Comparison of ENCODE assay signal across 9 mouse cellular contexts in genomic region chr11:88148015-88148637, GRCm38 (mm10). TPM values are rescaled to one million over a fixed set of nuclear protein-coding genes. Genes with fewer than 3 reads are reported as not detected.
DNase-seq lines count a peak whose midpoint lies in the region; ATAC-seq and TF ChIP-seq lines count a peak whose summit lies in the region.
"Had no signal": no experiment of that assay in that cellular context is flagged by ENCODE, and none has a peak within 500 bp of the region (broad histone marks: within the 10 kb centered on the region; RNA-seq: fewer than 3 reads in every experiment).

No protein-coding gene starts in this region.

- WGBS in heart, embryonic 10.5 days, result 43% methylated on average over 7 of the region's 7 CpGs
- WGBS in limb, embryonic 14.5 days, result 28% methylated on average over 7 of the region's 7 CpGs
- WGBS in stomach, postnatal 0 days, result 36% methylated on average over 7 of the region's 7 CpGs

- H3K4me3 ChIP-seq in heart, embryonic 10.5 days, result peak overlapping the region; percentile 31; the same call in 1 of the 2 replicates
- peak overlapping the region; percentile 64 for H3K4me3 ChIP-seq in megakaryocyte, embryonic 14.5 days (replicated peaks)
- H3K4me3 ChIP-seq in limb, embryonic 14.5 days (replicated peaks; ENCODE audit: low read length), result no peak overlapping the region
- H3K4me3 ChIP-seq in stomach, postnatal 0 days (ENCODE audit: low read depth, low read length), result no peak overlapping the region
- H3K4me3 ChIP-seq: liver, embryonic 13.5 days had no signal

- H3K9me3 ChIP-seq in heart, embryonic 10.5 days, result no peaks in the 10 kb centered on the region
- no peaks in the 10 kb centered on the region for H3K9me3 ChIP-seq in megakaryocyte, embryonic 14.5 days
- no peaks in the 10 kb centered on the region; the same call in 1 of the 2 replicates for H3K9me3 ChIP-seq in limb, embryonic 14.5 days (ENCODE audit: control insufficient read depth, low read length)
- H3K9me3 ChIP-seq in stomach, postnatal 0 days (ENCODE audit: control insufficient read depth, low read length), result no peaks in the 10 kb centered on the region
- H3K9me3 ChIP-seq: liver, embryonic 13.5 days had no signal

- H3K4me1 ChIP-seq in heart, embryonic 10.5 days, result peaks cover 83% of the 10 kb centered on the region
- peaks cover 96% of the 10 kb centered on the region for H3K4me1 ChIP-seq in megakaryocyte, embryonic 14.5 days
- peaks cover 56% of the 10 kb centered on the region for H3K4me1 ChIP-seq in limb, embryonic 14.5 days (ENCODE audit: control insufficient read depth, insufficient read depth, low read length)
- peaks cover 15% of the 10 kb centered on the region for H3K4me1 ChIP-seq in stomach, postnatal 0 days (replicated peaks; ENCODE audit: control insufficient read depth, insufficient read depth)

- TF ChIP-seq POLR2A in limb, embryonic 14.5 days (IDR thresholded peaks at IDR 0.05; ENCODE audit: borderline replicate concordance, extremely low read depth, insufficient read depth, insufficient read length), result no peak

- TF ChIP-seq CTCF in stomach, postnatal 0 days (IDR thresholded peaks at IDR 0.05; ENCODE audit: low read depth), result no peak

- peaks cover 2% of the 10 kb centered on the region for H3K36me3 ChIP-seq in heart, embryonic 10.5 days
- peaks cover 38% of the 10 kb centered on the region for H3K36me3 ChIP-seq in megakaryocyte, embryonic 14.5 days (replicated peaks; ENCODE audit: low read length)
- H3K36me3 ChIP-seq in limb, embryonic 14.5 days (ENCODE audit: control insufficient read depth, insufficient read depth, low read length), result no peaks in the 10 kb centered on the region
- no peaks in the 10 kb centered on the region for H3K36me3 ChIP-seq in stomach, postnatal 0 days (ENCODE audit: control insufficient read depth, insufficient read depth, low read length)
- H3K36me3 ChIP-seq: liver, embryonic 13.5 days had no signal

- TF ChIP-seq EP300 in stomach, postnatal 0 days (optimal IDR thresholded peaks at IDR 0.05), result no peak

- H3K27me3 ChIP-seq in heart, embryonic 10.5 days (ENCODE audit: insufficient read depth, poor library complexity, severe bottlenecking), result no peaks in the 10 kb centered on the region
- H3K27me3 ChIP-seq in megakaryocyte, embryonic 14.5 days (replicated peaks), result no peaks in the 10 kb centered on the region
- H3K27me3 ChIP-seq in limb, embryonic 14.5 days (ENCODE audit: control insufficient read depth, insufficient read depth, low read length), result no peaks in the 10 kb centered on the region
- no peaks in the 10 kb centered on the region for H3K27me3 ChIP-seq in stomach, postnatal 0 days (ENCODE audit: control insufficient read depth, insufficient read depth, low read length)

- peak overlapping the region; percentile 89 for H3K27ac ChIP-seq in heart, embryonic 10.5 days
- peak overlapping the region; percentile 66 for H3K27ac ChIP-seq in limb, embryonic 14.5 days (replicated peaks; ENCODE audit: low read depth, low read length)
- H3K27ac ChIP-seq in stomach, postnatal 0 days (replicated peaks), result peak overlapping the region; percentile 83
- H3K27ac ChIP-seq: liver, embryonic 13.5 days had no signal

- H3K9ac ChIP-seq in limb, embryonic 14.5 days (ENCODE audit: low read depth, low read length, severe bottlenecking), result peak overlapping the region; percentile 28; the same call in 1 of the 2 replicates
- H3K9ac ChIP-seq in stomach, postnatal 0 days (ENCODE audit: low read length), result no peak overlapping the region
- H3K9ac ChIP-seq: liver, embryonic 13.5 days had no signal

- DNase-seq in heart, embryonic 10.5 days (ENCODE audit: low spot score), result no peak
- DNase-seq in heart, adult 8-10 months (ENCODE audit: low spot score), result no peak
- no peak for DNase-seq in limb, embryonic 14.5 days (ENCODE audit: low spot score)
- no peak for DNase-seq in stomach, postnatal 0 days (ENCODE audit: low spot score)
- DNase-seq in thymus, postnatal 4 days, result no peak
- DNase-seq: liver, embryonic 13.5 days had no signal

- H3K4me2 ChIP-seq in limb, embryonic 14.5 days (replicated peaks; ENCODE audit: low read depth, low read length, severe bottlenecking), result peak overlapping the region; percentile 22
- 0 out of 2 replicates have a peak overlapping the region, but pooled peaks have one; percentile 27 for H3K4me2 ChIP-seq in stomach, postnatal 0 days (replicated peaks; ENCODE audit: low read depth)

- ATAC-seq in megakaryocyte, adult 5-6 weeks (ENCODE audit: poor library complexity, severe bottlenecking), result no peak
- no peak for ATAC-seq in limb, embryonic 14.5 days (ENCODE audit: low FRiP score, low read depth)
- no peak for ATAC-seq in stomach, postnatal 0 days (ENCODE audit: low FRiP score, low TSS enrichment)
- ATAC-seq in granulocyte monocyte progenitor cell, adult 5-6 weeks (replicated peaks; ENCODE audit: poor library complexity, severe bottlenecking), result no peak

RNA-seq across cellular contexts. Expression of gene Cuedc1, which starts 50.3 kb away (rescaled TPM):
- polyA plus RNA-seq in heart, embryonic 10.5 days (2016; fragmentation: Nextera tagmentation; extraction: Ambion mirVana), result 15.1 and 17.9 TPM in 2 replicates
- total RNA-seq in heart, adult 8-10 months (2022), result 10 to 100 TPM; 47.5 to 55.7 (median 51.0) TPM
- 294 and 346 TPM in 2 replicates for polyA plus RNA-seq in megakaryocyte, embryonic 14.5 days (2012; ENCODE audit: insufficient read depth, low replicate concordance)
- 0.67 and 0.73 TPM in 2 replicates for total RNA-seq in megakaryocyte, adult 5-6 weeks (2015)
- total RNA-seq in megakaryocyte, adult 5-6 weeks (2017), result 1.3 and 2.2 TPM in 2 replicates
- 40.6 and 44.5 TPM in 2 replicates for polyA plus RNA-seq in limb, embryonic 14.5 days (2012; rRNA removed)
- 20.9 and 25.5 TPM in 2 replicates for polyA plus RNA-seq in limb, embryonic 14.5 days (2014; fragmentation: Nextera tagmentation; extraction: Ambion mirVana)
- 12.8 and 13.7 TPM in 2 replicates for polyA plus RNA-seq in stomach, postnatal 0 days (2015; fragmentation: Nextera tagmentation; extraction: Ambion mirVana)
- total RNA-seq in granulocyte monocyte progenitor cell, adult 5-6 weeks (2014; fragmentation: Nextera tagmentation), result 0.92 and 1.1 TPM in 2 replicates
- total RNA-seq in granulocyte monocyte progenitor cell, adult 5-6 weeks (2017), result 1.5 and 1.6 TPM in 2 replicates

RNA-seq across cellular contexts. Expression of gene Mrps23, which starts 56.1 kb away (rescaled TPM):
- 74.6 and 82.3 TPM in 2 replicates for polyA plus RNA-seq in heart, embryonic 10.5 days (2016; fragmentation: Nextera tagmentation; extraction: Ambion mirVana)
- 100 to 1,000 TPM; 301 to 345 (median 322) TPM for total RNA-seq in heart, adult 8-10 months (2022)
- polyA plus RNA-seq in megakaryocyte, embryonic 14.5 days (2012; ENCODE audit: insufficient read depth, low replicate concordance), result 62.3 and 197 TPM in 2 replicates
- total RNA-seq in megakaryocyte, adult 5-6 weeks (2015), result 59.0 and 62.2 TPM in 2 replicates
- total RNA-seq in megakaryocyte, adult 5-6 weeks (2017), result 39.4 and 73.3 TPM in 2 replicates
- polyA plus RNA-seq in limb, embryonic 14.5 days (2012; rRNA removed), result 46.9 and 63.5 TPM in 2 replicates
- 60.2 and 64.7 TPM in 2 replicates for polyA plus RNA-seq in limb, embryonic 14.5 days (2014; fragmentation: Nextera tagmentation; extraction: Ambion mirVana)
- polyA plus RNA-seq in stomach, postnatal 0 days (2015; fragmentation: Nextera tagmentation; extraction: Ambion mirVana), result 54.7 and 55.4 TPM in 2 replicates
- total RNA-seq in granulocyte monocyte progenitor cell, adult 5-6 weeks (2014; fragmentation: Nextera tagmentation), result 69.0 and 88.8 TPM in 2 replicates
- total RNA-seq in granulocyte monocyte progenitor cell, adult 5-6 weeks (2017), result 54.9 and 57.7 TPM in 2 replicates

Comparison
In these comparisons a context has a peak if more than half of its experiments do, and no peak if none do; other contexts are left out.
1. H3K4me3 ChIP-seq: peak in heart, embryonic 10.5 days (single experiment) and megakaryocyte, embryonic 14.5 days (single experiment); none in limb, embryonic 14.5 days (single experiment) and stomach, postnatal 0 days (single experiment).
2. Peak in every context shown above with its lines, with median percentiles within 50 percentile points of each other: H3K27ac ChIP-seq.